Mouse (Mus musculus): ENCODE results near the gene Hist1h4f.

- TF ChIP-seq CTCF (IDR thresholded peaks at IDR 0.05; ENCODE audit: borderline replicate concordance, extremely low read depth, insufficient read depth, insufficient read length) (no peak), POLR2A (IDR thresholded peaks at IDR 0.05; ENCODE audit: borderline replicate concordance, extremely low read depth, insufficient read depth, insufficient read length, poor library complexity, severe bottlenecking) (peak; percentile 7; the same call in 1 of the 2 replicates)
Observed at GRCm38 (mm10) chr13:23555839-23556416, 4.5 kb upstream of the Hist1h4f start.
